Mouse (Mus musculus): ENCODE data around the gene Nrp2. TPM values are rescaled to one million over a fixed set of nuclear protein-coding genes. Genes with fewer than 3 reads are reported as not detected.

Nrp2 gene
- polyA plus RNA-seq, 1 experiment = 2.0 TPM

- Histone ChIP-seq H3K36me3 (ENCODE audit: control insufficient read depth, insufficient read depth, low read length) (no peaks in the 10 kb centered on the region), H3K27ac (ENCODE audit: control insufficient read depth, insufficient read depth, low read depth, low read length) (no peak overlapping the region), H3K27me3 (ENCODE audit: control insufficient read depth, insufficient read depth, low read length) (no peaks in the 10 kb centered on the region), H3K4me1 (ENCODE audit: control insufficient read depth, insufficient read depth, low read length) (no peaks in the 10 kb centered on the region), H3K4me3 (ENCODE audit: control insufficient read depth, low read depth, low read length) (no peak overlapping the region)
- TF ChIP-seq POLR2A (IDR thresholded peaks at IDR 0.05; ENCODE audit: control insufficient read depth, low read depth, low read length) (no peak), CTCF (IDR thresholded peaks at IDR 0.05; ENCODE audit: control insufficient read depth, insufficient read depth, insufficient replicate concordance, low read depth, low read length) (no peak)
These were observed 148.2 kb downstream of the Nrp2 start for GRCm38 (mm10) chr1:62850990-62851940.

- no peak for TF ChIP-seq CTCF (IDR thresholded peaks at IDR 0.05; ENCODE audit: control insufficient read depth, insufficient read depth, insufficient replicate concordance, low read depth, low read length)
- TF ChIP-seq POLR2A (IDR thresholded peaks at IDR 0.05; ENCODE audit: control insufficient read depth, low read depth, low read length) = no peak
- no peaks in the 10 kb centered on the region for H3K36me3 ChIP-seq (ENCODE audit: control insufficient read depth, insufficient read depth, low read length)
- no peaks in the 10 kb centered on the region for H3K4me1 ChIP-seq (ENCODE audit: control insufficient read depth, insufficient read depth, low read length)
- no peaks in the 10 kb centered on the region for H3K27me3 ChIP-seq (ENCODE audit: control insufficient read depth, insufficient read depth, low read length)
- no peak overlapping the region for H3K27ac ChIP-seq (ENCODE audit: control insufficient read depth, insufficient read depth, low read depth, low read length)
- H3K4me3 ChIP-seq (ENCODE audit: control insufficient read depth, low read depth, low read length) = no peak overlapping the region
These were observed 150.3 kb downstream of the Nrp2 start for GRCm38 (mm10) chr1:62853362-62853761.

GRCm38 (mm10) chr1:62853996-62854395 is 150.9 kb downstream of the Nrp2 start:
- H3K4me1 ChIP-seq (ENCODE audit: control insufficient read depth, insufficient read depth, low read length) = no peaks in the 10 kb centered on the region
- no peaks in the 10 kb centered on the region for H3K27me3 ChIP-seq (ENCODE audit: control insufficient read depth, insufficient read depth, low read length)
- TF ChIP-seq POLR2A (IDR thresholded peaks at IDR 0.05; ENCODE audit: control insufficient read depth, low read depth, low read length) = no peak
- no peak for TF ChIP-seq CTCF (IDR thresholded peaks at IDR 0.05; ENCODE audit: control insufficient read depth, insufficient read depth, insufficient replicate concordance, low read depth, low read length)
- H3K27ac ChIP-seq (ENCODE audit: control insufficient read depth, insufficient read depth, low read depth, low read length) = no peak overlapping the region
- no peak overlapping the region for H3K4me3 ChIP-seq (ENCODE audit: control insufficient read depth, low read depth, low read length)
- H3K36me3 ChIP-seq (ENCODE audit: control insufficient read depth, insufficient read depth, low read length) = no peaks in the 10 kb centered on the region

- no peak overlapping the region for H3K27ac ChIP-seq (ENCODE audit: control insufficient read depth, insufficient read depth, low read depth, low read length)
- H3K36me3 ChIP-seq (ENCODE audit: control insufficient read depth, insufficient read depth, low read length) = no peaks in the 10 kb centered on the region
- no peaks in the 10 kb centered on the region for H3K4me1 ChIP-seq (ENCODE audit: control insufficient read depth, insufficient read depth, low read length)
- no peak overlapping the region for H3K4me3 ChIP-seq (ENCODE audit: control insufficient read depth, low read depth, low read length)
- no peaks in the 10 kb centered on the region for H3K27me3 ChIP-seq (ENCODE audit: control insufficient read depth, insufficient read depth, low read length)
- no peak for TF ChIP-seq CTCF (IDR thresholded peaks at IDR 0.05; ENCODE audit: control insufficient read depth, insufficient read depth, insufficient replicate concordance, low read depth, low read length)
- no peak for TF ChIP-seq POLR2A (IDR thresholded peaks at IDR 0.05; ENCODE audit: control insufficient read depth, low read depth, low read length)
These were observed 156.0 kb downstream of the Nrp2 start for GRCm38 (mm10) chr1:62859098-62859497.

- H3K27me3 ChIP-seq (ENCODE audit: control insufficient read depth, insufficient read depth, low read length) = no peaks in the 10 kb centered on the region
- H3K4me3 ChIP-seq (ENCODE audit: control insufficient read depth, low read depth, low read length) = no peak overlapping the region
- no peaks in the 10 kb centered on the region for H3K36me3 ChIP-seq (ENCODE audit: control insufficient read depth, insufficient read depth, low read length)
- no peak overlapping the region for H3K27ac ChIP-seq (ENCODE audit: control insufficient read depth, insufficient read depth, low read depth, low read length)
- no peaks in the 10 kb centered on the region for H3K4me1 ChIP-seq (ENCODE audit: control insufficient read depth, insufficient read depth, low read length)
- TF ChIP-seq POLR2A (IDR thresholded peaks at IDR 0.05; ENCODE audit: control insufficient read depth, low read depth, low read length) (no peak), CTCF (IDR thresholded peaks at IDR 0.05; ENCODE audit: control insufficient read depth, insufficient read depth, insufficient replicate concordance, low read depth, low read length) (no peak)
These were observed 156.6 kb downstream of the Nrp2 start for GRCm38 (mm10) chr1:62859556-62860300.

- H3K27ac ChIP-seq (ENCODE audit: control insufficient read depth, insufficient read depth, low read depth, low read length) = no peak overlapping the region
- no peak for TF ChIP-seq CTCF (IDR thresholded peaks at IDR 0.05; ENCODE audit: control insufficient read depth, insufficient read depth, insufficient replicate concordance, low read depth, low read length)
- TF ChIP-seq POLR2A (IDR thresholded peaks at IDR 0.05; ENCODE audit: control insufficient read depth, low read depth, low read length) = no peak
These were observed 157.2 kb downstream of the Nrp2 start for GRCm38 (mm10) chr1:62860327-62860726.

GRCm38 (mm10) chr1:62860788-62861187 is 157.7 kb downstream of the Nrp2 start:
- no peak overlapping the region for H3K27ac ChIP-seq (ENCODE audit: control insufficient read depth, insufficient read depth, low read depth, low read length)
- H3K4me1 ChIP-seq (ENCODE audit: control insufficient read depth, insufficient read depth, low read length) = no peaks in the 10 kb centered on the region
- H3K27me3 ChIP-seq (ENCODE audit: control insufficient read depth, insufficient read depth, low read length) = no peaks in the 10 kb centered on the region
- TF ChIP-seq POLR2A (IDR thresholded peaks at IDR 0.05; ENCODE audit: control insufficient read depth, low read depth, low read length) (no peak), CTCF (IDR thresholded peaks at IDR 0.05; ENCODE audit: control insufficient read depth, insufficient read depth, insufficient replicate concordance, low read depth, low read length) (no peak)
- no peak overlapping the region for H3K4me3 ChIP-seq (ENCODE audit: control insufficient read depth, low read depth, low read length)
- H3K36me3 ChIP-seq (ENCODE audit: control insufficient read depth, insufficient read depth, low read length) = no peaks in the 10 kb centered on the region

More at GRCm38 (mm10) chr1:62860327-62860726, 157.2 kb downstream of the Nrp2 start:
- no peaks in the 10 kb centered on the region for H3K4me1 ChIP-seq (ENCODE audit: control insufficient read depth, insufficient read depth, low read length)
- H3K36me3 ChIP-seq (ENCODE audit: control insufficient read depth, insufficient read depth, low read length) = no peaks in the 10 kb centered on the region
- no peaks in the 10 kb centered on the region for H3K27me3 ChIP-seq (ENCODE audit: control insufficient read depth, insufficient read depth, low read length)
- H3K4me3 ChIP-seq (ENCODE audit: control insufficient read depth, low read depth, low read length) = no peak overlapping the region
